Mouse (Mus musculus) olfactory bulb, adult 2 months (tissue): ENCODE data around the gene Pdcd4. TPM values are rescaled to one million over a fixed set of nuclear protein-coding genes. Genes with fewer than 3 reads are reported as not detected.
"Not testable (repeated sequence)": the region's sequence is repeated elsewhere in the genome, so short reads cannot be mapped to it uniquely, and the experiment has no call there.

ENCODE experiments used
- H3K27ac ChIP-seq: fragments of 200-500 bp; 2 replicates; pipeline ENCODE4 v1.5.1; 2012; ENCODE audit warnings: low read depth, low read length; ENCODE audit not compliant: insufficient read depth
- H3K4me1 ChIP-seq: fragments of 200-500 bp; 2 replicates; pipeline ENCODE4 v1.6.1; 2012; ENCODE audit warnings: low read length; ENCODE audit not compliant: control insufficient read depth, insufficient read depth
- H3K4me3 ChIP-seq: fragments of 200-500 bp; 2 replicates; pipeline ENCODE4 v1.5.1; 2012; ENCODE audit warnings: mild to moderate bottlenecking, low read depth, low read length, moderate library complexity; ENCODE audit not compliant: insufficient read depth
- CTCF ChIP-seq: fragments of 200-500 bp; IDR thresholded peaks from 2 replicates; pipeline ENCODE4 v1.5.1; 2012; ENCODE audit warnings: low read depth, mild to moderate bottlenecking, low read length, moderate library complexity; ENCODE audit not compliant: insufficient read depth
- POLR2A ChIP-seq: fragments of 200-500 bp; IDR thresholded peaks from 2 replicates; pipeline ENCODE4 v1.6.1; 2012; ENCODE audit warnings: mild to moderate bottlenecking, low read depth, low read length, moderate library complexity; ENCODE audit not compliant: insufficient read depth
- WGBS: fragments of 180-500 bp; shearing (Covaris S2); methylation state at CpG from one replicate; pipeline ENCODE4 v1.1.7; 2018; 5-methylcytosine and 5-hydroxymethylcytosine counted together
- polyA plus RNA-seq: library from polyadenylated mRNA; stranded (reverse); fragments of >200 nt; gene quantifications from 2 replicates; pipeline ENCODE4 v1.2.4, GENCODE M21; 2012; ENCODE audit warnings: low replicate concordance; ENCODE audit not compliant: missing spikeins, insufficient read depth, insufficient read length

The Pdcd4 gene
- polyA plus RNA-seq, 1 experiment: not detected

DNA sequence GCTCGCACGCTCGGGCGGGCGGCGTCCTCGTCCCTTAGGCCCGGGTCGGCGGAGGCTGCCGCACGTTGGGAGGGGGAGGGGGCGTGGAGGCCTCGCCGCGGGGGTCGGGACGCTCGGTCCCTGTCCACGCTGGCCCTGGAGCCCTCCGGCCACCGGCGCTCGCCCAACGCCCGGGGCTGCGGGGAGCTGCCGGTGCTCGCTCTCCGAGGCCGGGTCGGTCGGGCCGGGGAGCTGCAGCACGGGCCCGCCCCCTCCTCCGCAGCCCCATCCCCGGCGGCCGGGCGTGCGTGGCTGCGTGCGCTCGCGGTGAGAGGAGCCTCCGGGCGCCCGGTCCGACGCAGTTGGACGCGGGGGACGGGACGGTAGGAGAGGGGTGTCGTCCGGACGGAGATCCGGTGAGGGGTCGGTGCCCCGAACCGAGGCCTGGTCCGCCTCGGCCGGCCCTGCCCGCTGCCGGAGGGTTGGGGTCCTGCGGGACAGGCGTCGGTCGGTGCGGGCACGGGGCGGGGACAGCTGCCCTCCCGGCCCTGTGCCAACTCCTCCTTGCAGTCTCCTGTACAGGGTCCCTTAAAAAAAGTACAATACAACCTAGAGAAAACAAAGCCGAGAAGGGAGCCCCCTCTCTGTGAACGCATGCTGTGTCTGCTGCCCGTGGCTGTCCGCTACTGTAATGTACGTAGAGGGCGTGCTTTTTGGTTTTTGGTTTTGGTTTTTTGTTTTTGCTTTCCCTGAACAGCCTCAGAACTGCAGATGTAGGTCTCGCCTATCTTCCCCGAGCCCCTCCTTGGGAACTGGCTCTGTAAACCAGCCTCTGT, 11.7 kb downstream of the Pdcd4 start:
- no peak for TF ChIP-seq POLR2A
- TF ChIP-seq CTCF: no peak
- H3K4me3 ChIP-seq: peak overlapping the region; percentile 98
- under 1% methylated on average over 77 of the region's 83 CpGs for WGBS
- H3K27ac ChIP-seq: peak overlapping the region; percentile 85
- H3K4me1 ChIP-seq: peaks cover 13% of the 10 kb centered on the region

DNA sequence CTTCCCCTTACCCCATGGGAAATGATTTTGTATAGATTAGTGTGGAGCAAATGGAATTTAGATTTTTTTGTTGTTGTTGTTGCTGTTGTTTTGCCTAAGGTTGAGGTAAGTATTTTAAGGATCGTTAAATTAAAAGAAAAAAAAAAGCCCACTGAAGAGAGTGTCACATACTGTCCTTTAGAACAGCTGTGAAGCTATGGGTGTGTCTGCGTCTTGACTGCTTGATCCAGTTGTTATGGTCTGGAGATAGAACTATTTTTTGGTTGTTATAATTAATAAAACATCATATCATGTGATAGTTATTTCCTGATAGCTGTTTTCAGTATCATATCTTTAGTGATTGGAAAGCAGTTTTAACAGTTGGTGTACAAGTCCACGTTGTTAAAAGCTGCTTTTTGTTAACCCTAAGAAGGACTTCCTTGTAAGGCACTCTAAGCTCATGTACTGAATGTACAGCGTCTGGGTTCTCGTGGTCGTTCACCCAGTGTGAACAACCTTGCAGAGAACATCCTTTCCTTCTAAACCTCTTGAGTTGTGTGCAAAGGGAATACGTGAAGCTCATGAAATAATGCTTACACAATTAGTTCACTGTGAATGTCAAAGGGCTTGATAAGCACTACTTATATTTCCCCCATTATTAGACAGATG, 12.9 kb downstream of the Pdcd4 start:
- H3K4me3 ChIP-seq: no peak overlapping the region
- 11% methylated on average over 7 of the region's 7 CpGs for WGBS

DNA sequence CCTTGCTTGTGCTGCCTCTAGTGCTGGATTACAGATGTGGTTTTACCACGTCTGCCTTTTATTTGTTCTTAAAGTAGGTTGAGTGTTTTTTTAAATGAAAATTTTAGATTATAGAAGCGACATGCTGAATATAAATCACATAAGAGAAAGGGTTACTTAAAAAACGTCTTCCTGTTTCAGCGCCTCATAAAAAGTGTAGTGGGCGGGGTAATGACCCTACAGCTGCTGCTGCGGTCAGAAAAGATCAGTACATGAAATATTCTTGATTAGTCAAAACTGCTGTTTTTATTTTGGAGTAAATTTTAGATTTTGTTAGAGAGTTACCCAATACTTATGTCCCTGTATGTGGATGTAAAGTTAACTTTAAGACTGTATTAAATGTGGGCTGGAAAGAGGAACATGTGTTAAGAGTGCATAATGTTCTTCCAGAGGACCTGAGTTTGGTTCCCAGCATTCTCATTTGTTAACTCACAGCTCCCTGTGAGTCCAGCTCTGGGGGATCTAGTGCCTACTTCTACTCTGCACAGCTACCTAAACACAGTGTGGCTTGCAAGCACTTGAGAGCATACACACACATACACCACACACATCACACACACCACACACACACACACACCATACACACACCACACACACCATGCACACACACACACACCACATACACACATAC, 14.1 kb downstream of the Pdcd4 start:
- Histone ChIP-seq H3K4me3 (0 out of 2 replicates have a peak overlapping the region, but pooled peaks have one; percentile 14), H3K27ac (no peak overlapping the region), H3K4me1 (peaks cover 13% of the 10 kb centered on the region)
- TF ChIP-seq CTCF (no peak), POLR2A (no peak)
- 31% methylated on average over 6 of the region's 6 CpGs for WGBS

More for the DNA sequence above, 12.9 kb downstream of the Pdcd4 start:
- Histone ChIP-seq H3K27ac (no peak overlapping the region), H3K4me1 (peaks cover 13% of the 10 kb centered on the region)
- TF ChIP-seq POLR2A (no peak), CTCF (no peak)

DNA sequence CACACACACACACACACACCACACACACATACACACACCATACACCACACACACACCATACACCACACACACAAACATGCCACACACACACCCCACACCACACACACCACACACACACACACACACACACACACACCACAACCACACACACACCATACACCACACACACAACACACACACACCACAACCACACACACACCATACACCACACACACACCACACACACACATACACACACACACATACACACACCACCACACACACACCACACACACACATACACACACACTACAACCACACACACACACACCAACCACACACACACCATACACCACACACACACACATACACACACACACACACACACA, 14.7 kb downstream of the Pdcd4 start:
- H3K27ac ChIP-seq, H3K4me3 ChIP-seq: not testable (repeated sequence)
- peaks cover 13% of the 10 kb centered on the region for H3K4me1 ChIP-seq

DNA sequence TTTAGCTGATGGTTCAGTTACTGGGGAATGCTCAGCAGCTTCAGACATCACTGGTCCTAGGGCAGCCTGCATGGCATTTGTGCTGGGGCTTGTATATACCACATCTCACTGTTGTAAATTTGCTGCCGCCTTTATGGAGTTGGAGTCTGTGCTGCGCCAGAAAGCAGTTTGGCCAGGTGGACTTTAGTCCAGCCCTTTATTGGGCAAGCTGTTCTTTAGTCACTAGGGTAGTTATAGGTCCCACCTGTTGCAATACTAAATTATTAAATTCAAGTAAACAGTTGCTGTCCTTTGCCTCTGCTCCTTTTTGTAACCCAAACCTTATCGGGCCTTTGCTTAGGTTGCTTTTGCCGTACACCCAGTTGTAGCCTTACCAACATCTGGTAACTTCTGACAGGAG, 22.9 kb downstream of the Pdcd4 start:
- TF ChIP-seq POLR2A: no peak
- TF ChIP-seq CTCF: no peak
- no peak overlapping the region for H3K27ac ChIP-seq
- H3K4me1 ChIP-seq: no peaks in the 10 kb centered on the region
- WGBS: 95% methylated on average over 4 of the region's 4 CpGs
- no peak overlapping the region for H3K4me3 ChIP-seq

DNA sequence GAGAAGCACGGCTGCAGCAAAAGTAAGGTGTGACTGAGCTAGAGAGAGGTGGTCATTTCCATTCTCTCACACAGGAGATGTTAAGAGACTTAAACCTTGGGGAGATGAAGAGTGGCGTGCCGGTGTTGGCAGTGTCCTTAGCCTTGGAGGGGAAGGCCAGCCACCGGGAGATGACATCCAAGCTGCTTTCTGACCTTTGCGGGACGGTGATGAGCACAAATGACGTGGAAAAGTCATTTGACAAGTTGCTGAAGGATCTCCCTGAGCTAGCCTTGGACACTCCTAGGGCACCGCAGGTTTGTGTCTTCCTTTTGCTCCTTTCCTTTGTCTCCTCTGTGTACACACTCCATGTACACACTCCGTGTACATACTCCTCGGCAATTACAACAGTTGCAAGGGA, 27.5 kb downstream of the Pdcd4 start:
- H3K4me3 ChIP-seq: no peak overlapping the region
- no peaks in the 10 kb centered on the region for H3K4me1 ChIP-seq
- no peak for TF ChIP-seq CTCF
- no peak for TF ChIP-seq POLR2A
- H3K27ac ChIP-seq: no peak overlapping the region
- 92% methylated on average over 10 of the region's 10 CpGs for WGBS

DNA sequence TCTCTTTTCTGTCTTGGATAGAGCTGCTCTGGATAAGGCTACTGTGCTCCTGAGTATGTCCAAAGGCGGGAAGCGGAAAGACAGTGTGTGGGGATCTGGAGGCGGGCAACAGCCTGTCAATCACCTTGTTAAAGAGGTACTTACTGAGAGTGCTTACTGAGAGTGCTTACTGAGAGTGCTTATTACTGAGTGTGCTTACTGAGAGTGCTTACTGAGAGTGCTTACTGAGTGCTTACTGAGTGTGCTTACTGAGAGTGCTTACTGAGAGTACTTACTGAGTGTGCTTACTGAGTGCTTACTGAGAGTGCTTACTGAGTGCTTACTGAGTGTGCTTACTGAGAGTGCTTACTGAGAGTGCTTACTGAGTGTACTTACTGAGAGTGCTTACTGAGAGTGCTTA, 30.0 kb downstream of the Pdcd4 start:
- H3K4me1 ChIP-seq, H3K4me3 ChIP-seq: not testable (repeated sequence)
- WGBS: 71% methylated on average over 3 of the region's 3 CpGs

DNA sequence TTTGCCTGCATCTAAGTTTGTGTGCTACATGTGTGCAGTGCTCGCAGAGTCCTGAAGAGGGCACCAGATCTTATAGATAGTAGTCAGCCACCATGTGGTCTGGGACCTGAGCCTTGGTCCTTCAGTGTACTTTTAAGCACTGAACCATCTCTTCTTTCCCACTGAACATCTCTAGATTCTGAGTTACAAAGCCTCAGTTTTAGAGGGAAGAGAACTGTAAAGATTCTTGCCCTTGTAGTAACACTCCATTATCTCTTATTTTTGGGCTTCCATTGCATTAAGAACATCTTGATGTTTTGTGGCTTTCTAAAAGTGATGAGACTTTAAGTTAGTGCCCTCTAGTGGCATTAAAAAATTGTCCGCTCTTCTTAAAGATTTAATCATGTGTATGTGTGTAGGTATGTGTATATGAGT, 33.3 kb downstream of the Pdcd4 start:
- H3K4me3 ChIP-seq: no peak overlapping the region
- TF ChIP-seq POLR2A: no peak
- TF ChIP-seq CTCF: no peak
- no peak overlapping the region for H3K27ac ChIP-seq
- H3K4me1 ChIP-seq: no peaks in the 10 kb centered on the region
- 83% methylated on average over 2 of the region's 2 CpGs for WGBS

More for the DNA sequence above, 30.0 kb downstream of the Pdcd4 start:
- not testable (repeated sequence) for H3K27ac ChIP-seq

DNA sequence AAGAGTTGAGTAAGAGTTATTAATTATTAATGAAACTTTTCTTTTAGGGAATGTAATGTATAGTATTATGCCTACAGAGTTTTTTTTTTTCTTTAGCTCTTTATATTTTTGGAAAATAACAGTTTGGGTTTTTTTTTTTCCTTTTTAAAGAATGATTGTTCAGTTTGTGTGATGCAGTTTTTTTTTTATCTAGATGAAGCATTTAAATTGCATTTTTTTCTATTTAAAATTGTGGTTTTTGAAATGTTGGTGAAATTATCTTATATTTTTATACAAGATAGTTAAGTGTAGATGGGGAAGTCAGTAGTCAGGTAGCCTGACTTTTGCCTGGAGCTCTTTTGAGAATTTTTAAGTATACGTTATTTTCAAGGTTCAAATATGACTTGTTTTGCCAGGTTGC, 34.7 kb downstream of the Pdcd4 start:
- no peak overlapping the region for H3K4me3 ChIP-seq
- H3K4me1 ChIP-seq: no peaks in the 10 kb centered on the region
- no peak overlapping the region for H3K27ac ChIP-seq
- 94% methylated on average over 1 of the region's 1 CpGs for WGBS
- TF ChIP-seq CTCF: no peak
- TF ChIP-seq POLR2A: no peak
